Mouse (Mus musculus): ENCODE results near the gene Plekhg1. TPM values are rescaled to one million over a fixed set of nuclear protein-coding genes. Genes with fewer than 3 reads are reported as not detected.

The Plekhg1 gene
- total RNA-seq, 4 experiments from 2014 or later: 11.8 to 16.1 (median 14.9) TPM

DNA sequence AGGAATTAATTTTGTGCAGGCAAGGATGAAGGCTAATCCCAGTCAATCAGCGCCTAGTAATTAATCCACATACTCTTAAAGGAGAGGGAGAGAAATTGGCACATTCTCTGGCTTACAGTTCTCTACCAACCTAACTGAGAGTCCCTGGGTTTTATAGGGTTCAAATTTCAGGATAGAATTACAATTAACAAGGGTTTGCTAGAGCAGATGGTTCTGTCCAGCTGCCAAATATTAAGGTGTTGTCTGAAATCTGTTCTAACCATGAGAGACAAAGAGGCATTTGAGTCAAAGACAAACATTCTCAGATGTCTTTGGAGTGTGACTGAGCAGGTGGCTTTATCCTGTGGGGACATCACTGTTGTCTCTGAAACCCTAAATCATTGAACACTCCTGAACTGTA is 87.2 kb downstream of the Plekhg1 start:
- no peak for DNase-seq (ENCODE audit: low spot score in 2 of 2)

DNA sequence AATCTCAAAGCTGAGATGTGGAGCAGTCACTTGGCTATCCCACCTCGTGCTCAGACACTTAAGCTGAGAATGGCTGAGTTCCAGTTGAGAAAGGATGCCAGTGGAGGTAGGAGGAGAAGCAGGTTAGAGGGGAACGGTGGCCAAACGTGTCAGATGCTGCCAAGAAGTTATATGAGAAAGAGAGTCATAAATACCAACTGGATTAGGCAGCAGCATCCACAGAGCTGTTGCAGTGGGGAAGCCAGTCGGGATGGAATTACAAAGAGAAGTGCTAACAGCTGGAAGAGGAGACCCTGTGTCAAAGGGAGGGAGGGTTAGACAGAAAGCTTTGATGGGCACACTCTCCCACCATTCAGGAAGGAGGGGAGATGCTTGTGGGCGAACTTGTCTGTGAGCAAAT is 89.3 kb downstream of the Plekhg1 start:
- DNase-seq (ENCODE audit: low spot score in 2 of 2): no peak

GRCm38 (mm10) chr10:3830618-3831017 is 90.5 kb downstream of the Plekhg1 start:
- no peak for DNase-seq (ENCODE audit: low spot score in 2 of 2)

GRCm38 (mm10) chr10:3831597-3832351 is 91.6 kb downstream of the Plekhg1 start:
- no peak for DNase-seq (ENCODE audit: low spot score in 2 of 2)

- no peak for DNase-seq (ENCODE audit: low spot score in 2 of 2)
Measured at GRCm38 (mm10) chr10:3834060-3834459, 93.9 kb downstream of the Plekhg1 start.

DNA sequence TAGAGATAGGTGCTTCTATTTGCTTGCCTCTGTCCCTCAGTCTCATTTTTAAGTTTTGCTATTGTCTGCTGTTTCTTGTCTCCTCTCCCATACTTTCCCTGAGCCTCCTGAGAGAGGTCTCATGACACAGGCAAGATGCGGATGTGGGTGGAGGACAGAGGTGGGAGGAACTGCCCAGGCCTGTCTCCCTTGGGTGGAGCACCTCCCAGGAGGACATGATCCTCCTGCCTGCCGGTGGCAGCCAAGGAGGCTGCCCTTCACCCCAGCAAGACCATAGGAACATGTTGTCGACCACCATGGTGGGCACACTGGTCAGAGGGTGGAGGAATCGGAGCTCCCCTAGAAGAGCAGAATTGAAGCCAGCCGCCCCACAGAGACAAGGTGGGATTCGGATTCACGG is 94.5 kb downstream of the Plekhg1 start:
- DNase-seq (ENCODE audit: low spot score in 2 of 2): no peak

- DNase-seq (ENCODE audit: low spot score in 2 of 2): no peak
Measured at GRCm38 (mm10) chr10:3835616-3836015, 95.5 kb downstream of the Plekhg1 start.

GRCm38 (mm10) chr10:3839748-3840432 is 99.7 kb downstream of the Plekhg1 start:
- no peak for DNase-seq (ENCODE audit: low spot score in 2 of 2)

DNA sequence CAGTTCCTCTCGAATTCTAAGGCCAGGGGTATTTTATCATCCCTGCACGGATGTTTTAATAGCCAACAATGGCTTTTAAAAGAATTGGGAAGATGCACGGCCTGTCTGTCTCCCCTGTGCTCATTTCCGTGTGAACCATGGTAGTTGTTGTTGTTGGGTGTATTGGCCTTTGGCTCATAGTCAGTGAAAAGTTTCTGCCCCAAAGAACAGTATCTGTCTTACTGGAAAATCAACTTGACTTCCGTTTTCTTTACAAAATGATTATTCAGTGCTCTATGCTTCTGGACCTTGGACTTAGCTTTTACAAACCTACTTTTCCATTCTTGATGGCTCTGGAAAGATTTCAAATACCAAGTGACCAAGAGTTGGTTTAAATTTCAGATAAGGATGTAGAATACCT is 104.3 kb downstream of the Plekhg1 start:
- DNase-seq (ENCODE audit: low spot score in 2 of 2): no peak

- no peak for DNase-seq (ENCODE audit: low spot score in 2 of 2)
Measured at GRCm38 (mm10) chr10:3847021-3847420, 106.9 kb downstream of the Plekhg1 start.

GRCm38 (mm10) chr10:3851461-3851860 is 111.3 kb downstream of the Plekhg1 start:
- DNase-seq (ENCODE audit: low spot score in 2 of 2): no peak

DNA sequence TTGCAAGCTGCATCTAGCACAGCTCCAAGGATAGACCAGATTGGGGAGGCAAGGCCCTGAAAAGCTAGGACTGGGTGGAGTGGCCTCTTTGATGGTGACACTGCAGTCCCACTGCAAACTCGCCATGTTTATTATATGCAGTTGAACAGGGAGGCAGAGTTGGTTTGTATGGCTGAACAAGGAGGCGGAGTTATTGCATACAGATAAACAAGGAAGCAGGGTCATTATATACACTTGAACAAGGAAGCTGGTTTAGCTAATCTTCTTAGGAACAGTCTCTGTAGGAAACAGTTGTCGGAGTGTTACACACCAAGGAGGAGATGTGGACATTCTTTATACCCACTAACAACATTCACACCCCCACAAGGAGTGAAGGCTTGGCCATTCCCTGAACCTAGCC is 112.6 kb downstream of the Plekhg1 start:
- no peak for DNase-seq (ENCODE audit: low spot score in 2 of 2)

- DNase-seq (ENCODE audit: low spot score in 2 of 2): no peak
Measured at GRCm38 (mm10) chr10:3857912-3858311, 117.7 kb downstream of the Plekhg1 start.

DNA sequence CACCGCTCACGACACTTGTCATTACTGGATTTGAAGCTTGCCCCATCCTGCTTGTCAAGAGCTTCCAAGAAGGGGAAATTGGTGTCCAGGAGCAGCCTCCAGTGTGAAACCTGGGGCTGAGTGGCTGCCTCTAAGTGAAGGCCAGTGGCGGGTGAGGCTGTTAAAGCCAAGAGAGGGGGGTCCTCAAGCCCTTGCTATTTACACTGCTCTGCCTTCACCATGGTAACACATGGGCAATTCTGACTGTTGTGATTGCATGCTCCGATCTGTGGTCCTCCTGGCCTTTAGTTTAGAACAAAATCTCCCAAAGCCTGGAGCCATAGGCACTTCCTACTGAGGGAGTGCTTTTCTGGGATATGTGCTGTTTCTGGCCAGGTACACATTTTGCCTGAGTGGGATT is 118.3 kb downstream of the Plekhg1 start:
- DNase-seq (ENCODE audit: low spot score in 2 of 2): no peak

GRCm38 (mm10) chr10:3858961-3859714 is 119.0 kb downstream of the Plekhg1 start:
- no peak for DNase-seq (ENCODE audit: low spot score in 2 of 2)

DNA sequence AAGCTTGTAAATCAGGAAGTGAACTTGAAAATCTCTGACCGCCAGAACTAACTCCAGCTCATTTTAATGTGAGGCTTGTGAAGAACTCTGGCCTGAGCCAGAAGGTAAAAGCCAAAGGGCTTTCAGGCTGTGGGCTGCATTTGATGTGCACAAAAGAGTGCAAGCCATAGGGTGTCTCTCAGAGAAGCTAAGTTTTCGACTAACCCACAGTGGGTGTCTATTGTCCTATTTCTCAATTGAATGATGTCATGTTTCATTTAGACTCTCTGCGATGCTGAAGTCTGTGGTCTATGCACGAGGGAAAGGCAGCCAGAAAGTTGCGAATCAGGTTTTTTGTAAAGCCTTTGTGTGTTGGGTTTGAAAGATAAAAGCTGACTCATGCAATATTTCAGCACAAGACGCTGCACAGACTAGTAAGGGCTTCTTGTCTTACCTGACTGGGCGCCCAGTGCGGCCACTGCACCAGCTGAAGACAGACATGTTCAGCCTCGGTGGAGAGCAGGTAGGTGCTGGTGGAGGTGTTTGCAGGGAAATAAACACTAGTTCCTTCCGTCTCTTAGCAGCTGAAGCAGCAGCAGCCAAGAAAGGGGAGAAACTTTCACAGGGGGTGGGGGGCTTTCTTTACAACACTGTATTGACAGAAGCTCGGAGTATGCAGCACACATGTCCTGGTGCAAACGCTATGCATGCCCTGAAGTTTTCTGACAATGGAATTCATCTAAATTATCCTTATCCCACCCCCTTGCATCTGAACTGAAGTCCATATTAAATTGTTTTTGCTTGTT is 123.4 kb downstream of the Plekhg1 start:
- no peak for DNase-seq (ENCODE audit: low spot score in 2 of 2)

GRCm38 (mm10) chr10:3864196-3864540 is 124.0 kb downstream of the Plekhg1 start:
- no peak for DNase-seq (ENCODE audit: low spot score in 2 of 2)

DNA sequence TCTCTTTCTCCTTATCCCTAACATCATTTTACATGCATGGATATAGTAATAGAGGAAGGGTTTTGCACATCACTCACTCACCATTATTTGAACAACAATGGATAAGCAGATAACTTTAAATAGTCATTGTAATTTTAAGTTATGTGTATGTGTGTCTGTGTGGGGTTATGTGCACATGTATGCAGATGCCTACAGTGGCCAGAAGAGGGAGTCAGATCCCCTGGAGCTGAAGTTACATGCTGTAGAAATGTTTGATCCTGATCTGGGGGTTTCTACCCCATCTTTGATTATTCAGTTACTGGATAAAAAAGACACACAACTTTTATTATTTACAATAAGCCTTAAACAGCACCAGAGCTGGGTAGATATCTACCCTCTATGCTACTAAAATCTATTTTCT is 127.1 kb downstream of the Plekhg1 start:
- DNase-seq (ENCODE audit: low spot score in 2 of 2): no peak

- DNase-seq (ENCODE audit: low spot score in 2 of 2): no peak
Measured at GRCm38 (mm10) chr10:3870828-3871227, 130.7 kb downstream of the Plekhg1 start.

DNA sequence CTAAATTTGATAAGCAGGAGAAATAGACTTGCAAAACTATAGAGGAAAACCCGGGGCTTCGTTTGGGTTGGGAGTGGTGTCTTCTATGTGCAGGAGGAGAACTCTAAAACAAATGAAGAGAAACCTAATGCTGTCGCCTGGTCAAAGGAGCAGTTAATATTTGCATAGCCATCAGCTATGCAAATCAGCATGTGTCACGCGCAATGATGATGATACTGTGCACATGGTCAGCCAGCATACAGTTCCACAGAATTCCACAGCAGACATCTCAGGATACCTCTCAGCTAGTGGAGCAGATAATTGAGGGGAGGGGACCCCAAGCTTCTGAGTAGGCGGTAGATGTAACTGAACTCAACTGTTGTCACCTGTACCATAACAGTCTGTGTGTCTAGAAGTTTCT is 133.3 kb downstream of the Plekhg1 start:
- DNase-seq (ENCODE audit: low spot score in 2 of 2): no peak

DNA sequence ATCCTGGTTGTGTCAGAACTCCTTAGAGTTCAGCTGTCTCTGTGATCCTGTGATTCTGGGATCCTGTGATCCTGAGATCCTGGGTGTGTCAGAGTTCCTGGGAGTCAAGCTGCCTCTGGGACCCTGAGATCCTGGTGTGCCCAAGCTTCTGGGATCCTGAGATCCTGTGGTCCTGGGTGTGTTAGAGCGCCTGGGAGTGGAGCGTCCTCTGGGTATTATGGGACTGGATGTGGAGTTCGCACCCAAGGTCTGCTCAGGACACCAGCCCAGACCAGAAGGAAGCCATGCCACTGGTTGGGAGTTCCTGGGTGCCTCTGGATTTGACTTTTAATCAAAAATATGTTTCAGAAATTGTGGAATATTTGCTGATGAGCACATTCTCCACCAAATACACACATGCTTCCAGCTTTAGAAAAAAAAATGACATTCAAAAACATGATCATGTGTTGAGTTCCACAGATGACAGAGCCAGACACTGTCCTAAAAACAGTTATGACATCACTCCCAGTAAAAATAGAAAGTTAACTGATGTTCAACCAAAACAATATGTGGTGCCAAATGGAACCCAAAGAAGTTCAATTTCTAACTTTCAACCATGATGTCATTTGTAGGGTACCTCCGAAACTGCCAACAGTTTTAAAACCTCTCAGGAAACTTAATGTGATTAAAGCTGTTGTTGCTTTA is 137.8 kb downstream of the Plekhg1 start:
- no peak for DNase-seq (ENCODE audit: low spot score in 2 of 2)

Data from layer of hippocampus, adult 8-10 months (tissue).